Mouse (Mus musculus): ENCODE measurements at regions not wholly inside any gene's neighbourhood (a gene's known extent, or its start where the extent isn't known, plus 50 kb on each side); places are given as distances from the start of the nearest gene placed in this dataset.

DNA sequence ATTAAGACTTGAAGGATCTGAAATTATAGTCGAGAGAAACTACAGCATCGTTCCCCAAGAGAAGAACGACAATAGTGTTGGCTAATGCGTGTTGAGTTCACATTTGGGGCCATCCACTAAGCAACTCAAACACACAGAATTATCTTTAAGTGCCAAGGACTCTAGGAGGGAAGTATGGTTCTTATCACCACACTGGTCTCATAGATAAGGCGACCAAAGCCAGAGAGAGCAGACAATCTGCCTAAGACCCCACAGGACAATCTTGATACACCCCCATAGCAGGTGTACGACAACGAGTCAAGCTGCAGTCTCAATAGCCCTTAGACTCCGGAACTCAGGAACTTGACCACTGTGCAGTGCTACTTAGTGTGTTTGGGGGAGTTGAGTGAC lies 152.5 kb upstream of the Pum3 start:
- DNase-seq = no peak
- 16% methylated on average over 8 of the region's 8 CpGs for WGBS
- no peaks in the 10 kb centered on the region for H3K36me3 ChIP-seq (ENCODE audit: control insufficient read depth, insufficient read depth, low read length)
- H3K4me3 ChIP-seq = no peak overlapping the region
- H3K4me1 ChIP-seq (ENCODE audit: control insufficient read depth, insufficient read depth, low read length) = no peaks in the 10 kb centered on the region; the same call in 1 of the 2 replicates
- intact Hi-C loops (cut with DNase I) = no loop called here
- no peaks in the 10 kb centered on the region for H3K27me3 ChIP-seq (ENCODE audit: control insufficient read depth, insufficient read depth, low read length)
- TF ChIP-seq POLR2A (IDR thresholded peaks at IDR 0.05; ENCODE audit: insufficient read depth, low read depth, low read length) (no peak), EP300 (IDR thresholded peaks at IDR 0.05; ENCODE audit: insufficient read depth, low read depth, low read length) (no peak), CTCF (IDR thresholded peaks at IDR 0.05) (no peak)
- no peaks in the 10 kb centered on the region for H3K79me2 ChIP-seq (replicated peaks; ENCODE audit: control insufficient read depth, insufficient read depth, low read length)
- no peak overlapping the region for H3K9ac ChIP-seq (ENCODE audit: low read depth, low read length)
- no peak overlapping the region for H3K27ac ChIP-seq

GRCm38 (mm10) chr19:27581362-27582110 lies 151.9 kb upstream of the Pum3 start:
- no peaks in the 10 kb centered on the region for H3K27me3 ChIP-seq (ENCODE audit: control insufficient read depth, insufficient read depth, low read length)
- H3K4me3 ChIP-seq = no peak overlapping the region
- H3K36me3 ChIP-seq (ENCODE audit: control insufficient read depth, insufficient read depth, low read length) = no peaks in the 10 kb centered on the region
- TF ChIP-seq EP300 (IDR thresholded peaks at IDR 0.05; ENCODE audit: insufficient read depth, low read depth, low read length) = no peak
- no peak for TF ChIP-seq POLR2A (IDR thresholded peaks at IDR 0.05; ENCODE audit: insufficient read depth, low read depth, low read length)
- TF ChIP-seq CTCF (IDR thresholded peaks at IDR 0.05) = no peak
- H3K4me1 ChIP-seq (ENCODE audit: control insufficient read depth, insufficient read depth, low read length) = no peaks in the 10 kb centered on the region; the same call in 1 of the 2 replicates
- no peak overlapping the region for H3K27ac ChIP-seq
- intact Hi-C loops (cut with DNase I) = no loop called here
- no peak overlapping the region for H3K9ac ChIP-seq (ENCODE audit: low read depth, low read length)
- DNase-seq = no peak
- no peaks in the 10 kb centered on the region for H3K79me2 ChIP-seq (replicated peaks; ENCODE audit: control insufficient read depth, insufficient read depth, low read length)
- WGBS = 20% methylated on average over 6 of the region's 6 CpGs

DNA sequence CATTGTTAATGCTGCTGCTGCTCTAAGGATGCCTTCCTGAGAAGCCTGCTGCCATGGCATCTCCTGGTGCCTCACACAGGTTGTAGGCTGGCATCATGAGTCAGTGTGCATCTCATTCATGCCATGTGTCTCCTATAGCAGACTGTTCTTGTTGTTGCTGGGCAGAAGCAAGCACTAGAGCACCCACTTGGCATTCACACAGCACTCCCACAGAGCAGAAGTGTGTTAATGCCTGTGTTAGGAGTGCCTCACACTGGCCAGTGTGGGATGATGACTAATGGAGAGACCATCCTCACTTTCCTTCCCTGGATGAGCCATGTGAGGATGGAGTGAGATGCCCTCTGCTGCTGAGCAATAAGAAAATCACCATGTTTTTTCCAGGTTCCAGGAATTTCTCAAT lies 146.9 kb upstream of the Pum3 start:
- TF ChIP-seq EP300 (IDR thresholded peaks at IDR 0.05; ENCODE audit: insufficient read depth, low read depth, low read length) = no peak
- TF ChIP-seq CTCF (IDR thresholded peaks at IDR 0.05) = no peak
- no peak for TF ChIP-seq POLR2A (IDR thresholded peaks at IDR 0.05; ENCODE audit: insufficient read depth, low read depth, low read length)
- Histone ChIP-seq H3K9ac (ENCODE audit: low read depth, low read length) (no peak overlapping the region), H3K79me2 (replicated peaks; ENCODE audit: control insufficient read depth, insufficient read depth, low read length) (no peaks in the 10 kb centered on the region), H3K4me3 (no peak overlapping the region), H3K27ac (no peak overlapping the region), H3K4me1 (ENCODE audit: control insufficient read depth, insufficient read depth, low read length) (no peaks in the 10 kb centered on the region; the same call in 1 of the 2 replicates), H3K36me3 (ENCODE audit: control insufficient read depth, insufficient read depth, low read length) (no peaks in the 10 kb centered on the region), H3K27me3 (ENCODE audit: control insufficient read depth, insufficient read depth, low read length) (no peaks in the 10 kb centered on the region)
- DNase-seq = no peak
- intact Hi-C loops (cut with DNase I) = no loop called here

DNA sequence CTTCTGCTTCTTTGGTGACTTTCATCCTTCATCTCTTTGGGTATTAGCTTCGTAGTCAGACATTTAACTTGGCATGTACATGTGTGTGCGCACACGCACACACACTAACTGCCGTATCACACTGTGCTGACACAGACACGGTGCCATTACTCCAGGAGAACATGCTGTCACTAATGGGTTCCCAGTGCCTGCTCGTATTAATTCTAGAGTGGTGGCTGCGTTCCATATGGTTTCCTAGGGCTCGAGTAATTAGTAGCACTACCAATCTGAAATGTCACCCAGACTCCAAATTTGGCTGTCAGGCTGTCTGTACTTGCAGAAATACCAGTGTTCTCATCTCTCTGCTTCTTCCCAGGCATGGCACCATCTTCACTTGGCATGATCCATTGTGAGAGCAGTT lies 137.3 kb upstream of the Pum3 start:
- TF ChIP-seq CTCF (IDR thresholded peaks at IDR 0.05) = no peak
- no peak for TF ChIP-seq EP300 (IDR thresholded peaks at IDR 0.05; ENCODE audit: insufficient read depth, low read depth, low read length)
- no peak for TF ChIP-seq POLR2A (IDR thresholded peaks at IDR 0.05; ENCODE audit: insufficient read depth, low read depth, low read length)
- H3K9ac ChIP-seq (ENCODE audit: low read depth, low read length) = no peak overlapping the region
- DNase-seq = no peak
- H3K79me2 ChIP-seq (replicated peaks; ENCODE audit: control insufficient read depth, insufficient read depth, low read length) = no peaks in the 10 kb centered on the region
- H3K36me3 ChIP-seq (ENCODE audit: control insufficient read depth, insufficient read depth, low read length) = no peaks in the 10 kb centered on the region
- no peak overlapping the region for H3K4me3 ChIP-seq
- 92% methylated on average over 8 of the region's 8 CpGs for WGBS
- H3K27me3 ChIP-seq (ENCODE audit: control insufficient read depth, insufficient read depth, low read length) = no peaks in the 10 kb centered on the region
- no peaks in the 10 kb centered on the region for H3K4me1 ChIP-seq (ENCODE audit: control insufficient read depth, insufficient read depth, low read length)
- intact Hi-C loops (cut with DNase I) = no loop called here
- no peak overlapping the region for H3K27ac ChIP-seq

DNA sequence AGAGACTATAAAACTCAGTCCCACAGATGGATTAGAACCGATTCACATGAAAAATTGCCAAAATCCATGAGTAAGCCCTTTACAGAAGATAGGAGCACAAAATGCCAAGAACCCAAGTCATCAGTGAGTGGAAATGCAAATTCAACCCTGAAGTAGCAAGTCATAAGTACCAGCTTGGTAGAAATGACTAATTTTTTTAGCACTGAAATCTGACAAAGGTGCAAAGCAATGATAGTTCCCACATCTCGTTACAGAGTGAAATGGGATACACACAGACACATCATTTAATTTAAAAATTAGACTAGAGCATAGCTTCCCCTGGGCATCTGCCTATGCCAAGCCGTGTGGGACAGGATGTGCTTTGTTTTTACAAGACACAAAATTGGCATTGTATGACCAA lies 136.4 kb upstream of the Pum3 start:
- DNase-seq = no peak
- no peaks in the 10 kb centered on the region for H3K4me1 ChIP-seq (ENCODE audit: control insufficient read depth, insufficient read depth, low read length)
- no peaks in the 10 kb centered on the region for H3K36me3 ChIP-seq (ENCODE audit: control insufficient read depth, insufficient read depth, low read length)
- no peak overlapping the region for H3K27ac ChIP-seq
- intact Hi-C loops (cut with DNase I) = no loop called here
- WGBS = 64% methylated on average over 3 of the region's 3 CpGs
- H3K4me3 ChIP-seq = no peak overlapping the region
- no peaks in the 10 kb centered on the region for H3K79me2 ChIP-seq (replicated peaks; ENCODE audit: control insufficient read depth, insufficient read depth, low read length)
- H3K9ac ChIP-seq (ENCODE audit: low read depth, low read length) = no peak overlapping the region
- TF ChIP-seq CTCF (IDR thresholded peaks at IDR 0.05) = no peak
- TF ChIP-seq EP300 (IDR thresholded peaks at IDR 0.05; ENCODE audit: insufficient read depth, low read depth, low read length) = no peak
- TF ChIP-seq POLR2A (IDR thresholded peaks at IDR 0.05; ENCODE audit: insufficient read depth, low read depth, low read length) = no peak
- H3K27me3 ChIP-seq (ENCODE audit: control insufficient read depth, insufficient read depth, low read length) = no peaks in the 10 kb centered on the region

DNA sequence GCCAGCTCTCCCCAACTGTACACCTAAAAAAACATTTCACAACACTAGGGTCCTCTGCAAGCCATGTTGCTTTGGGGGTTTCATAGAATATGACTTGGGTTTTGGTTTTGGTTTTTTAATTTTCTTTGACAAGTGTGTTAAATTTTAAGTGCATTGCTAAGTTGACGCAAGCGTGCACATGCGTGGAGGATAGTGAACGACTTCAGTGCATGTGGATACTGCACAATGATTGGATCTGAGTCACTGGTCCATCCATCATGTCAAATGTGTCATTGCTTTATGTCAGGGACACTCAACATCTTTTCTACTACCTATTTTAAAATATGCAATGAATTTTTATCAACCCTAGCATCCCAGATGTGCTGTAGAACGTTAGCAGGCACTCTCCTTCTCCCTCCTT lies 134.5 kb upstream of the Pum3 start:
- WGBS = 66% methylated on average over 5 of the region's 5 CpGs
- intact Hi-C loops (cut with DNase I) = no loop called here

More for the DNA sequence above, 134.5 kb upstream of the Pum3 start:
- no peak overlapping the region for H3K27ac ChIP-seq
- no peaks in the 10 kb centered on the region for H3K36me3 ChIP-seq (ENCODE audit: control insufficient read depth, insufficient read depth, low read length)
- no peaks in the 10 kb centered on the region for H3K79me2 ChIP-seq (replicated peaks; ENCODE audit: control insufficient read depth, insufficient read depth, low read length)
- no peak overlapping the region for H3K9ac ChIP-seq (ENCODE audit: low read depth, low read length)
- H3K27me3 ChIP-seq (ENCODE audit: control insufficient read depth, insufficient read depth, low read length) = no peaks in the 10 kb centered on the region
- DNase-seq = no peak
- TF ChIP-seq POLR2A (IDR thresholded peaks at IDR 0.05; ENCODE audit: insufficient read depth, low read depth, low read length) (no peak), CTCF (IDR thresholded peaks at IDR 0.05) (no peak), EP300 (IDR thresholded peaks at IDR 0.05; ENCODE audit: insufficient read depth, low read depth, low read length) (no peak)
- H3K4me3 ChIP-seq = no peak overlapping the region
- H3K4me1 ChIP-seq (ENCODE audit: control insufficient read depth, insufficient read depth, low read length) = no peaks in the 10 kb centered on the region

Measured in heart, adult 2 months (tissue).